Mouse (Mus musculus): ENCODE data around the gene Chst1. TPM values are rescaled to one million over a fixed set of nuclear protein-coding genes. Genes with fewer than 3 reads are reported as not detected.

Gene Chst1
- under 1 TPM in 1 of 2 experiments, not detected in 1; 0.77 TPM for polyA plus RNA-seq (2017; shearing (Covaris generic))

DNA sequence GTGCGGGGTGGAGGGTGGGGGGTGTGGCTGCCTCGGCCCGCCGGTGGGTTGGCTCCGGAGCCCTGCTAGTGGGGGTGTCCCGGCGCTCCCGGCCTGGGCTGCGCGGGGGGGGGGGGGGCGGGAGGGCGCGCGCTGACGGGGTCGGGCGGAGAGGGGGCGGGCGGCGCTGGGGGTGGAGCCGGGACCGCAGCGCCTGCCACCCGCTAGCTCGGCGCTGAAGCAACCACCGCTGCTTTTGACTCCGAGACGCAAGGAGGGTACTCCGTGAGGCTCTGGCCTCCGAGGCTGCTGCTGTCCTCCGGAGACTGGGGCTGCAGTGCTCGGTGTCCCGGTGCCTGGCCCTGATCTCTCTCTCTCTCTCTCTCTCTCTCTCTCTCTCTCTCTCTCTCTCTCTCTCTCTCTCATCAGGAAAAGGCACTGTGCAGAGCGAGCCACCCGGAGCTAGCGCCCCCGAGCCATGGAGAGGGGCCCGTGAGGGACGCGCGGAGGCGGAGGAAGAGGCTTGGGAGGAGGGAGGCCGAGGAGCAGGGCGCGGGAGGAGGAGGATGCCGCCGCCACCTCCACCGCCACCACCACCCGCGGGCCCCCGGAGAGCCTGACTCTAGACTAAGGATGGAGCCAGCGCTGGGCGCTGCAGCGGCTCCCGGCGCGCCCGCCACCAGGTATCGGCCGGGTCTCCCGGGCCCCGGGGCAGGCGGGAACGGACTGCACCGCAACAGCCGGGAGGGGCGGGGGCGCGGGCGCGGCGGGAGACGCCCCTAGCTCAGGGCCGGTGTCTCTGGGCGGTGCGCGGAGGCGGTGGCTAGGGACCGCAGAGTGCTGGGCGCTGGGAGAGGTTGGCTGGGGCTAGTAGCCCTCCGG is at the start of gene Chst1:
TSS of gene Chst1 (plus strand) at position 221 of the 861 bp plus-strand sequence.

Other genes with a start within 250 kb of the Chst1 start
- gene Pex16, start 225.0 kb upstream of the Chst1 start, polyA plus RNA-seq (2017; shearing (Covaris generic)), result 10 to 100 TPM; 47.1 to 48.5 TPM
- 1 to 10 TPM; 1.1 to 1.8 TPM for gene Large2, start 224.8 kb upstream of the Chst1 start, polyA plus RNA-seq (2017; shearing (Covaris generic))
- gene 1700029I15Rik, start 217.2 kb upstream of the Chst1 start, polyA plus RNA-seq (2017; shearing (Covaris generic)), result 1 to 10 TPM; 2.2 to 3.5 TPM
- 1 to 10 TPM in 1 of 2 experiments, under 1 TPM in 1; 0.92 to 1.2 TPM for gene Mapk8ip1, start 198.4 kb upstream of the Chst1 start, polyA plus RNA-seq (2017; shearing (Covaris generic))
- gene Cry2, start 165.7 kb upstream of the Chst1 start, polyA plus RNA-seq (2017; shearing (Covaris generic)), result 10 to 100 TPM in 1 of 2 experiments, 1 to 10 TPM in 1; 9.5 to 11.8 TPM
- 10 to 100 TPM; 49.9 to 84.6 TPM for gene Slc35c1, start 139.2 kb upstream of the Chst1 start, polyA plus RNA-seq (2017; shearing (Covaris generic))

Data from activated CD4-positive, CD25-positive, alpha-beta regulatory T cell (primary cell).